In the genomic region with DNA sequence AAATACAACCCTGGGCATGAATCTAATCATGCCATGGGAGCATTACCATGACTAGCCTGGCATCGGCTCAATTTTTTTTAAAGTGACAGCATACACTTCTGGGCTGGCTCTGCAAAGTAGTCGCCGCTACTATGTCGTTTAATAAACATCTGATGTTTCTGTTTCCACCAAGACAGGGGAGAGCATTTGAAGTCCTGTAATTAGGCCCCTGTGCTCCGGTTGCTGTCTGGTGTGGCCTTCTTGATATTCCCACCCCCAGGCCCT, we compare ENCODE assay signal across 10 mouse cellular contexts.
DNase-seq lines count a peak whose midpoint lies in the region; ATAC-seq lines count a peak whose summit lies in the region.
"Had no signal": no experiment of that assay in that cellular context is flagged by ENCODE, and none has a peak within 500 bp of the region (broad histone marks: within the 10 kb centered on the region; RNA-seq: fewer than 3 reads in every experiment).

No protein-coding gene starts in this region.

- H3K4me2 ChIP-seq in lung, embryonic 16.5 days (ENCODE audit: low read depth, low read length) = peak overlapping the region; percentile 13; the same call in 1 of the 2 replicates
- H3K4me2 ChIP-seq in embryonic facial prominence, embryonic 15.5 days (replicated peaks) = peak overlapping the region; percentile 19
- H3K4me2 ChIP-seq in hindbrain, embryonic 11.5 days (replicated peaks; ENCODE audit: low read depth, low read length) = no peak overlapping the region
- H3K4me2 ChIP-seq in neural tube, embryonic 12.5 days (replicated peaks) = no peak overlapping the region
- H3K4me2 ChIP-seq: limb, embryonic 15.5 days had no signal

- H3K9ac ChIP-seq in lung, embryonic 16.5 days (ENCODE audit: low read length) = no peak overlapping the region
- no peak overlapping the region for H3K9ac ChIP-seq in embryonic facial prominence, embryonic 15.5 days
- no peak overlapping the region for H3K9ac ChIP-seq in hindbrain, embryonic 11.5 days (ENCODE audit: low read depth, low read length)
- H3K9ac ChIP-seq in neural tube, embryonic 12.5 days = no peak overlapping the region
- H3K9ac ChIP-seq: limb, embryonic 15.5 days had no signal

- H3K4me1 ChIP-seq in lung, embryonic 16.5 days (replicated peaks; ENCODE audit: control insufficient read depth, insufficient read depth, low read length) = peaks cover 11% of the 10 kb centered on the region
- peaks cover 41% of the 10 kb centered on the region for H3K4me1 ChIP-seq in embryonic facial prominence, embryonic 15.5 days
- 0 out of 2 replicates have a peak, but pooled peaks cover 4% of the 10 kb centered on the region for H3K4me1 ChIP-seq in hindbrain, embryonic 11.5 days (replicated peaks; ENCODE audit: control insufficient read depth, insufficient read depth, low read length)
- H3K4me1 ChIP-seq in neural tube, embryonic 12.5 days = peaks cover 16% of the 10 kb centered on the region

- no peaks in the 10 kb centered on the region for H3K9me3 ChIP-seq in lung, embryonic 16.5 days (ENCODE audit: control insufficient read depth, low read length)
- H3K9me3 ChIP-seq in embryonic facial prominence, embryonic 15.5 days (replicated peaks) = no peaks in the 10 kb centered on the region
- no peaks in the 10 kb centered on the region for H3K9me3 ChIP-seq in hindbrain, embryonic 11.5 days (ENCODE audit: control insufficient read depth, low read length)
- H3K9me3 ChIP-seq in neural tube, embryonic 12.5 days = no peaks in the 10 kb centered on the region
- H3K9me3 ChIP-seq: limb, embryonic 15.5 days had no signal

- no peaks in the 10 kb centered on the region for H3K27me3 ChIP-seq in lung, embryonic 16.5 days (ENCODE audit: control insufficient read depth, insufficient read depth, low read depth, low read length)
- H3K27me3 ChIP-seq in embryonic facial prominence, embryonic 15.5 days = no peaks in the 10 kb centered on the region
- H3K27me3 ChIP-seq in hindbrain, embryonic 11.5 days (ENCODE audit: control insufficient read depth, insufficient read depth, low read length) = no peaks in the 10 kb centered on the region
- no peaks in the 10 kb centered on the region; the same call in 1 of the 2 replicates for H3K27me3 ChIP-seq in neural tube, embryonic 12.5 days (replicated peaks)
- H3K27me3 ChIP-seq: CH12.LX; limb, embryonic 15.5 days had no signal

- H3K36me3 ChIP-seq in lung, embryonic 16.5 days (ENCODE audit: control insufficient read depth, insufficient read depth, low read length) = no peaks in the 10 kb centered on the region
- no peaks in the 10 kb centered on the region for H3K36me3 ChIP-seq in embryonic facial prominence, embryonic 15.5 days
- no peaks in the 10 kb centered on the region for H3K36me3 ChIP-seq in hindbrain, embryonic 11.5 days (ENCODE audit: control insufficient read depth, insufficient read depth, low read length)
- no peaks in the 10 kb centered on the region for H3K36me3 ChIP-seq in neural tube, embryonic 12.5 days
- H3K36me3 ChIP-seq: limb, embryonic 15.5 days had no signal

- no peak overlapping the region for H3K4me3 ChIP-seq in lung, embryonic 16.5 days (ENCODE audit: low read length)
- no peak overlapping the region for H3K4me3 ChIP-seq in embryonic facial prominence, embryonic 15.5 days (replicated peaks)
- H3K4me3 ChIP-seq in hindbrain, embryonic 11.5 days (ENCODE audit: low read depth, low read length) = no peak overlapping the region
- H3K4me3 ChIP-seq in neural tube, embryonic 12.5 days = no peak overlapping the region
- H3K4me3 ChIP-seq: limb, embryonic 15.5 days had no signal

- DNase-seq in lung, postnatal 14 days = no peak
- no peak for DNase-seq in hindbrain, embryonic 11.5 days (ENCODE audit: low spot score)
- no peak for DNase-seq in urinary bladder, postnatal 25 days (ENCODE audit: low spot score)
- DNase-seq in heart, adult 11 months = no peak
- DNase-seq: kidney, adult 18-20 months had no signal

- 0 out of 2 replicates have a peak, but pooled peaks have one; percentile 12 for ATAC-seq in lung, embryonic 16.5 days (ENCODE audit: low read depth)
- ATAC-seq in embryonic facial prominence, embryonic 15.5 days (ENCODE audit: insufficient number of reproducible peaks, low FRiP score, low TSS enrichment, low read depth) = no peak
- peak; percentile 44; the same call in 1 of the 2 replicates for ATAC-seq in hindbrain, embryonic 11.5 days (ENCODE audit: low FRiP score)
- peak; percentile 27; the same call in 1 of the 2 replicates for ATAC-seq in neural tube, embryonic 12.5 days (ENCODE audit: low FRiP score, low read depth)

- 68% methylated on average over 5 of the region's 5 CpGs for WGBS in lung, embryonic 16.5 days
- WGBS in embryonic facial prominence, embryonic 15.5 days = 19% methylated on average over 5 of the region's 5 CpGs
- WGBS in hindbrain, embryonic 11.5 days = 69% methylated on average over 5 of the region's 5 CpGs
- 65% methylated on average over 5 of the region's 5 CpGs for WGBS in neural tube, embryonic 12.5 days

- H3K27ac ChIP-seq in lung, embryonic 16.5 days (ENCODE audit: low read length) = no peak overlapping the region
- H3K27ac ChIP-seq in embryonic facial prominence, embryonic 15.5 days (replicated peaks) = peak overlapping the region; percentile 17; the same call in 1 of the 2 replicates
- no peak overlapping the region for H3K27ac ChIP-seq in hindbrain, embryonic 11.5 days (ENCODE audit: low read depth, low read length)
- H3K27ac ChIP-seq in neural tube, embryonic 12.5 days = no peak overlapping the region
- H3K27ac ChIP-seq: limb, embryonic 15.5 days had no signal

Comparison
In these comparisons a context has a peak if more than half of its experiments do, and no peak if none do; other contexts are left out.
1. H3K4me2 ChIP-seq: peak in lung, embryonic 16.5 days (single experiment) and embryonic facial prominence, embryonic 15.5 days (single experiment); none in hindbrain, embryonic 11.5 days (single experiment) and neural tube, embryonic 12.5 days (single experiment).